Mouse (Mus musculus) right cerebral cortex, postnatal 10 days (tissue): ENCODE data around the gene Myo19.
A peak's percentile ranks its signal among the peaks of the same experiment; 100 is the strongest.

Source experiments
- DNase-seq, 2 experiments: peaks; one replicate each; pipeline ENCODE4 v3.0.0; 2021; ENCODE audit warnings: low spot score in 2 of 2

Gene Myo19

DNA sequence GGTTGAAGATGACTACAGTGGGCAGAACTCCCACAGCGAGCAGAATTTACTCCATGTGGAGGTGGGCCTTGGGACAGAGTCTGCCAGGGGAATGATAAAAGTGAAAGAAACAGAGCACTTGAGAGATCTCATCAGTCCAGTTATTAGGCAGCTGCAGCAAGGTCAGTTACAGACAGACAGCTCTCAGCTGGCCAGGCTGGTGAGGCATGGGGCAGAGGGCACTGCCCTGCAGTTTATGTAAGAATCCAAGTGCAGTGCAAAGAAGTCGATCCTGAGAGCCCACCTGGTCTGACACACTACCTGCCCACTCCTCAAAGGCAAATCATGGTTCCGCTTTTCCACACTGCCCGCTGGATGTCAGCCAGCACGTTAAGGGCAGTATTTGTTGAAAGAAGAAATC is 6.3 kb downstream of the Myo19 start:
- no peak for DNase-seq

GRCm38 (mm10) chr11:84886767-84887511 is 7.0 kb downstream of the Myo19 start:
- no peak for DNase-seq

DNA sequence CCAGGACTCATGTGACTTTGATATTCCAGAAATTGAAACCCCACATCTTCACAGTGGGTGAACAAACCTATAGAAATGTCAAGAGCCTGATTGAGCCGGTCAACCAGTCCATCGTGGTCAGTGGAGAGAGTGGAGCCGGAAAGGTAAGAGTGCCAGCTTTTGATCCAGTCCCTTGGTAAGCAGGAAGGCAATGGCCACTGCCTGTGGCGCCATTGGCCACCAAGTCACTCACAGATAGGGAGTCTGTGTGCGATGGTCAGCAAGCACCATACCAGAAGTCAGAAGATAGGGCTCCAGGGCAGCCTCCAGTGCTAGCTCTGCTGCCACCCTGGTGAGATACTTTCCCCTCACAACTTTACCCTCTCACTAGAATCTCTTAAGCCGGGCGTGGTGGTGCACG is 8.1 kb downstream of the Myo19 start:
- DNase-seq, result no peak

- DNase-seq, result no peak
Observed at GRCm38 (mm10) chr11:84889492-84889891, 9.5 kb downstream of the Myo19 start.

DNA sequence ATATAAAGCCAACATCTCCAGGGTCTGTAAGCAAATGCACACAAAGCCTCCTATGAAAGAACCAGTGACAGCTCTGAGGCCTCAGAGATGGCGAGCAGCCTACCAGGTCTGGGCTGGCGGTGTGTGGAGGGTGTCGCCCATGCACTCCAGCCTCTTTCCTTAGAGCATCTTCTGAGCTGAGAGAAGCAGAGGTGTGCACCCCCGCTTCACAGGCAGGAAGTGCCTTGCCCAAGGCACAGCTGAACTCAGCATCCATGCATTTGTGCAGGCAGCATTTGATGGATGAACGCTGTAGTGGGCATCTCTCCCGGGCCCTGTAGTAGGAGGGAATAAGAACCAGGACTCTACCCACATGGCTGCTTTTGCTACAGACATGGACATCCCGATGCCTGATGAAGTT is 11.8 kb downstream of the Myo19 start:
- DNase-seq, result no peak

DNA sequence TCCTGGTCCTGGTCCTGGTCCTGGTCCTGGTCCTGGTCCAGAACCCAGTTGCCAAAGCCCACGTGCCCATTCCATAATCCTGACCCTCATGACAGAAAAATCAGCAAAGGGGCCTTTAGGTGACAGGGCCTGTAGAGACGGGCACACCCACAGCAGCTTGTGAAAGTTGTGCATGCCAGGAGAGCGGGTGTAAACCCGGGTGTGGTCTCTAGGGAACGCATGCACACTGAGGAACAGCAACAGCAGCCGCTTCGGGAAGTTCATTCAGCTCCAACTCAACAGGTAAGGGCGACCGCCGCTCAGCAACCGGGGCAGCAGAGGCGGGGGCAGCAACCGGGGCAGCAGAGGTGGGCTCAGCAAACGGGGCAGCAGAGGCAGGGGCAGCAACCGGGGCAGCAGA is 13.2 kb downstream of the Myo19 start:
- no peak for DNase-seq

- DNase-seq, result no peak
Observed at GRCm38 (mm10) chr11:84904597-84905144, 24.7 kb downstream of the Myo19 start.

DNA sequence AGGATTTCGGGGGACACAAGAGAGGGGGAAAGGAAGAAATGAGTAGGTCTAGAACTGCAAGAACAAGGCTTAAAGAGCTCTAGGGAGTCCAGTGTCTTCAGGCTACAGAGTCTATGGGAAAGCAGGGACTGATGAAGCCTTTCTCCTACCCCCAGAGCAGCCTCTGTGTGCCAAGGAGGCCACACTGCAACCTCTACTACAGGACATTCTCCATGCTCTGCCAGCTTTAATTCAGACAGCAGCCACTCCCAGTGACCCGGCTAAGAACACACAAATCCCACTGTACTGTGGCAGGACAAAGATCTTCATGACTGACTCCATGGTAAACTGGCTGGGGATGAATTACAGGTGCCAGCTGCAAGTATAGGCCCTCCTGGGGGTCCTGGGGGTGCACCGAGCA is 27.1 kb downstream of the Myo19 start:
- no peak for DNase-seq

GRCm38 (mm10) chr11:84908480-84908879 is 28.5 kb downstream of the Myo19 start:
- no peak for DNase-seq

GRCm38 (mm10) chr11:84910411-84910810 is 30.5 kb downstream of the Myo19 start:
- DNase-seq, result no peak

GRCm38 (mm10) chr11:84914673-84915072 is 34.7 kb downstream of the Myo19 start:
- DNase-seq, result no peak

DNA sequence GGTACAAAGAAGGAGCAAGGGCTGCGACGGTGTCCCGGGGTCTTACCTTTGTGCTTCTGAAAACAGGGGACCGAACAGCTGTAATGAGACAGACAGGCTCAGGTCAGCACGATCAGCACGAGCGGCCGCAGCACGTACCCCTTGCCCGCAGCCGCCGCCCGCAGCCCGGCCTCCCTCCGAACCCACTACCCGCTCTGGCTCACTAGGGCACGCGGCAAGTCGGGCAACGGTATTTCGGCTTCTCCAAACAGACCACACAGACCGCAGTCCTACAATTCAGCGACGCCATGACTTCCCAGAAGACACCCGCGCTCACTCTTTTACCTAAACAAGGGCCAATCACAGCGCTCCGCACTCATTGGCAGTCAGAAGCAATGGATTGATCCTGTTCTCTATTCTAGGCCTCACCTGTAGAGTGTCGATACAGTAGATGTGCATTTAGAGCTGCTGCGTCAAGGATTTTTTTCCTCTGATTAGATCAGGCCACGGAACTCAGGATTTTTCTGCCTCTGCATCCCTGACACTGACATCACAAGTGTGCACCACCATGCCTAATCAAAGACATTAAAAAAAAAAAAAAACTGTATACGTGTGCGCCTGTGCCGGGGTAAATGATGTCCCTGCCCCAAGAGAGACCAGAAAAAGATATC is 36.2 kb downstream of the Myo19 start, which contains the start of gene Znhit3:
Znhit3 (minus strand) TSS at position 314 of the 650 bp plus-strand sequence.
- DNase-seq, result peak; percentile 90 to 94

- DNase-seq, result no peak
Observed at GRCm38 (mm10) chr11:84916703-84917300, 36.9 kb downstream of the Myo19 start.

GRCm38 (mm10) chr11:84918425-84918824 is 38.5 kb downstream of the Myo19 start:
- DNase-seq, result peak; percentile 91 to 94

DNA sequence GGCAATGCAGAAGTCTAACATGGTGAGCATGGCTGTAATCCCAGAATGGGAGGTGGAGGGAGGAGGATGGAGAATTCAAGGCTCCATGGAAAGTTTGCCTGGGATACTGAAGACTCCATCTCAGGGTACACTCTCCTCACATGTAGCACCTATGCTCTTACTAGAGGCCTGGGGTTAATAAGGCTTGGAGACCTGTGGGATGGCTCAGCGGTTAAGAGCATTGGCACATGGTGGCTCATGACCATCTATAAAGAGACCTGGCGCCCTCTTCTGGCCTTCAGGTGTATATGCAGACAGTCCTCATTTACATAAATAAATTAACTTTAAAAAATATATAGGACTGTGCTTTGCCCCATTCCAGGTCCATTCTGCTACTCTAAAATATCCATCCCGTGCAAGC is 39.3 kb downstream of the Myo19 start:
- no peak for DNase-seq

GRCm38 (mm10) chr11:84919951-84920350 is 40.0 kb downstream of the Myo19 start:
- no peak for DNase-seq

GRCm38 (mm10) chr11:84920981-84921380 is 41.0 kb downstream of the Myo19 start:
- no peak for DNase-seq

GRCm38 (mm10) chr11:84932261-84932660 is 52.3 kb downstream of the Myo19 start:
- no peak for DNase-seq

DNA sequence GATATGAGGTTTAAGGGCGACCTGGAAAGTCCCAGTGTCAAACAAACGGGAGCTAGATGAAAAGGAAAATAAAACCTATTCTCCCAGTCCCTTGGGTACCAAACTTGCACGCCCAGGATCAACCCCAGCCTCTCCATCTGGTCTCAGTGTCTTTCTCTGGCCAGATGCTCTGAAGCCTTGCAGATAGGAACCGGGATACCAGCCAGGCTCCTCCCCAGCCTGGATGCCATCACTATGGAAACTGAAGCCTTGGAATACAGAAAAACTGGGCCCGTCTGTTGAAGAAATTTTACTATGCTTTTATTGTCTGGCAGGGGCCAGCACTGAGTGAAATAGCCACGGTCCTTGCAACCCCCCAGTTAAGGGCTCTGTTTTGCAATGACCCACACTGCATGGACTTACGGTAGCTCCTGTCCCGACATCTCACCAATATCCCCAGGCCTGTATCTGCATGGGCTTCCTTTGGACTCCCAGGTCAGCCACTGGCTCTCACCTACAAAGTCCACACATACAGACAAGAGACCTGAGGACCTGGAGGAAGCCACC is 59.6 kb downstream of the Myo19 start:
- DNase-seq, result peak; percentile 79 to 88

DNA sequence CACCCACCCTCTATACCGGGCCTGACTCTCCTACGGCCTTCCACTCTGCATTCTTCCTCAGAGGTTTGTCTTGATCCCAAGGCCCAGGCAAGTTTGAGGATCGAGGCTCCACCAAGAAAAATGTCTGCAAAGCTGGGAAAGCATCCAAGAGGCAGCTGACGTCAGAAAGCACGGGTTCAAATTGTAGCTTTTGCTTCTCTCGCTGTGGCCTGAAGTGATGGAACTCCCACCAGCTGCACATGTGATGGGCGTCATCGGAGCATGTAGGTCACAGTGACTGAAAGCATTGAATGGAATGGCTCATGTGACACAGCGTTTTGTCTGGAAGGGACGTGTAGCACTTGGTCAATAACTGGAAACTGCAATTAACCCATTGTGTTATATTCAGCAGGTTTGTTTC is 60.2 kb downstream of the Myo19 start:
- peak; percentile 42 to 49 for DNase-seq

- DNase-seq, result peak in 1 of 2 experiments; percentile 49
Observed at GRCm38 (mm10) chr11:84943948-84944347, 64.0 kb downstream of the Myo19 start.
